Mouse (Mus musculus) retina, adult 2 months (tissue): ENCODE measurements around the gene Sft2d1.

Source experiments
- DNase-seq: peaks from one replicate; pipeline ENCODE4 v3.0.0-alpha.2; 2012; ENCODE audit warnings: low read depth, low spot score

Gene Sft2d1

DNA sequence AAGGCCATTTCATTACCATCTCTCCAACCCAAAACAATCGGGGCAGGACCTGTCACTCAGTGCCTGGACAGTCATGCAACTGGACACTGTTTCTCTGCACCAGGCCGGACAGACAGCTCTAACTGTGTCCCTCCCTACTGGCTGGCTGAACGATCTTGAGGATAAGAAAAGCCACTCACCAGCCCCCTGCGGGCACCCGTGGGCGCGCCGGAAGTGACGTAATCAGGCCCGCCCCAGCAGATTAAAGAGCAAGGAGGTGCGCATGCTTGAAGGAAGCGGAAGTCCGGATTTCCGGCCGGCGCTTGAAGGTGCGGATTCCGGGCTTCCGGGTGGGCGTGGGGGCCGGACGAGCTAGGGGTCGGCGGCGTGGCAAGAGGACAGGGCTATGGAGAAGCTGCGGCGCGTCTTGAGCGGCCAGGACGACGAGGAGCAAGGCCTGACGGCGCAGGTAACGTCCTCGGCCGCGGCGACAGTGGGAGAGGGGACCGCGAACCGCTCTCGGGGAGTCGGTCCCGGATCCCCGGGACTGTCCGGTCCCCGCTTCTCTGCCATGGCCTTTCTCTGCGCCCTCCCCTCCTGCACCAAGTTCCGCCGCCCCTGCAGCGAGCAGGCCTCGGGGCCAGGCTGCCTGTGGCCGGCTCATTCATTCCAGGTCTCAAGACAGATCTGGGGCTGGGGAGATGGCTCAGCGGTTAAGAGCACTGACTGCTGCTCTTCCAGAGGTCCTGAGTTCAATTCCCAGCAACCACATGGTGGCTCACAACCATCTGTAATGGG, at the start of gene Sft2d1:
Gene Sft2d1 (plus strand): TSS at position 265 of the 777 bp plus-strand sequence.
- peak; percentile 92 for DNase-seq

- DNase-seq = peak; percentile 56
Measured at GRCm38 (mm10) chr17:8264638-8265037, 46.3 kb upstream of the Sft2d1 start.

GRCm38 (mm10) chr17:8272054-8272749, 38.7 kb upstream of the Sft2d1 start:
- DNase-seq = no peak

DNA sequence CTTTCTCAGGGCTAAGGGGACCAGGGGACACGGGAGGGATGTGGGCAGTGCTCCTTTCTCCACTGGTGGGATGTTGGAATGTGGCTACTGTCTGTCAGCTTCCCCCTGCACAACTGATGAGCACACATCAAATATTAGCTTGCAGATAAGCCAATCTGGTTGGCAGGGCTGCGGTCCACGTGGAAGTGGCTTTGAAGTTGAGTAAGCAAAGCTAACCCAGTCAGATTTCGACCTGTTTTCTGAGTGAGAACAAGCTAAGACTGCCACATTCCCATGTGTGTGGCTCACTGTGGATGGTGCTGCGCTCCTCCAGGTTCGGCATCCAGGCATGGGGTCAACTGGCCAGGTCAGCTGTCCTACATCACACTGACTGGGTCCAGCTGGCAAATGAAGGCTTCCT, 38.0 kb upstream of the Sft2d1 start:
- DNase-seq = no peak

- no peak for DNase-seq
Measured at GRCm38 (mm10) chr17:8276071-8276470, 34.8 kb upstream of the Sft2d1 start.

- DNase-seq = no peak
Measured at GRCm38 (mm10) chr17:8276680-8277079, 34.2 kb upstream of the Sft2d1 start.

- DNase-seq = no peak
Measured at GRCm38 (mm10) chr17:8277266-8277665, 33.6 kb upstream of the Sft2d1 start.

GRCm38 (mm10) chr17:8278356-8278755, 32.5 kb upstream of the Sft2d1 start:
- DNase-seq = no peak

DNA sequence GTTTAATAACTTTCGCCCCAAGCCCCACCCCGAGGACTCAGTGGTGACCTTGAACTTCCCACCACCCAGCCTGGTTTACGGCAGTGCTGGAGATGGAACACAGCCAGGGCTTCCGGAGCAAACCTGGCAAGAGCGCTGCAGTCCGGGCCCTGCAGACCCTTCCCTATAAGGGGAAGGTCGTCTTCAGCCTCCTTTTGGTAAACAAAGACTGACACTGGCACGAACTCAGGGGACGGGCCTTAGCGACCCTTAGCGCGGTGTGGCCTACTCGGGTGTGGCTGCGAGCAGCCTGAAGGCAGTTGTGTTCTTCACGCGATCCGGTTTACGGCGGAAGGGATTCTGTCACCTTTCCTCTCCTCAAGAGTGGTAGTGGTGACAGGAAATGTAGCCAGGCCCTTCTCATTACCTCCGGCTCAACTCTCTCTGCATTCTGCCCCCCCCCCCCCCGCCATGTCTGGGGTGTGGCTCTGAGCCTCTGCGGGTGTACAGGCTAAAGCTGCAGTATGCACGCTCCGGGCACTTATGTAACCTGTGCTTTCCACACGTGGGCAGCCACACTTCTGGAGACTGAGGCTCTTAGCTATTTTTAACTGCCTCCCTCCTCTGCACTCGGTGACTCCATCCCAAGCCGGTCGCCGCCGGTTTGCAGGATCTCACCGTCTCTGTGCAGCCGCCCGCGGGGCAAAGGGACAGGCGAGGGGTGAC, 27.9 kb upstream of the Sft2d1 start, which contains the start of gene Mpc1:
Gene Mpc1 (plus strand): TSS at position 84 of the 705 bp plus-strand sequence.
- peak; percentile 64 for DNase-seq

GRCm38 (mm10) chr17:8283526-8284253, 27.2 kb upstream of the Sft2d1 start:
- DNase-seq = peak; percentile 88

GRCm38 (mm10) chr17:8284254-8284661, 26.6 kb upstream of the Sft2d1 start:
- no peak for DNase-seq

DNA sequence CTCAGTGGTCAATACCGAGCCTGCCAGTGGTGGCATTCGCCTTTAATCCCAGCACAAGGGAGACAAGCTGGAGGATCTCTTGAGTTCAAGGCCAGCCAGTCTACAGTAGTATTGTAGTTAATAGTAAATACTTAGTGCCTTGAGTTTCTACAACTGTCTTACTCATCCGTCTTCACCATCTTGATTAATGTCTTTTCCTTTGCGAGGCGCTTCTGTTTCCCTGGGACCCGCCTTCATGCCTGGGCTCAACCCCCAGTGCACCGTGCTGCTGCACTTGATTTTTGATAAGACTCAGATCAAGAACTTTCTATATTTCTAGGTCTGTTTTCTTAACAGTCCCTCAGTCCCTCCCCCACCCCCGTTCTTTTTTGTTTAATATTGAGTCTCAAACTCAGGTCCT, 25.8 kb upstream of the Sft2d1 start:
- no peak for DNase-seq

- no peak for DNase-seq
Measured at GRCm38 (mm10) chr17:8286987-8287386, 23.9 kb upstream of the Sft2d1 start.

DNA sequence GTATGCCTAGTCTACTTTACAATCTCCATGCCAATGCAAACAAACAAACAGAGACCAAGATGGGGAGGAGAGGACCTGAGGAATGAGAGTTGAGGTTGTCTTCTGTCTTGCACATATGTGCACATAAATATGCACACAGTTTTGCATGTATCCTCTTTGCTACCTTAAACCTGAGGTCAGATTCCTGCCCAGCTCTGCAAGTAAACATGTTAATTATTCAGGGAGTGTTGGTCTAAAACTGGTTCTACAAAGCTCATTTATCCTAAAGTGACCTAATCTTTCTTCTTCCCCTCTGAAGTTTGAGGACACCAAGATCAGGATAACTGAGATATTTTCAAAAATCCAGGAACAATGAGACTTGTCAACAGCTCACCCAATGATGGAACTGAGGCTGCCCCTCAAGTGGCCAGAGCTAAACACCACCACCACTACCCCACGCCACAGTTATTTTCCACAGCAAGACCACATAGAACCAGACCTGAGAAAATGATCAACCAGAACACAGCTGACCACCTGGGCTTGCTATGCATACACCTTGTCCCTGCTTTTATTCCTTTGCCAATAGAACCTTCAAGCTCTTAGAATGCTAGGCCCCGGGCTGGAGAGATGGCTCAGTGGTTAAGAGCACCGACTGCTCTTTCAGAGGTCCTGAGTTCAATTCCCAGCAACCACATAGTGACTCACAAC, 20.8 kb upstream of the Sft2d1 start:
- no peak for DNase-seq

- no peak for DNase-seq
Measured at GRCm38 (mm10) chr17:8290736-8291135, 20.2 kb upstream of the Sft2d1 start.

GRCm38 (mm10) chr17:8295825-8296224, 15.1 kb upstream of the Sft2d1 start:
- no peak for DNase-seq

DNA sequence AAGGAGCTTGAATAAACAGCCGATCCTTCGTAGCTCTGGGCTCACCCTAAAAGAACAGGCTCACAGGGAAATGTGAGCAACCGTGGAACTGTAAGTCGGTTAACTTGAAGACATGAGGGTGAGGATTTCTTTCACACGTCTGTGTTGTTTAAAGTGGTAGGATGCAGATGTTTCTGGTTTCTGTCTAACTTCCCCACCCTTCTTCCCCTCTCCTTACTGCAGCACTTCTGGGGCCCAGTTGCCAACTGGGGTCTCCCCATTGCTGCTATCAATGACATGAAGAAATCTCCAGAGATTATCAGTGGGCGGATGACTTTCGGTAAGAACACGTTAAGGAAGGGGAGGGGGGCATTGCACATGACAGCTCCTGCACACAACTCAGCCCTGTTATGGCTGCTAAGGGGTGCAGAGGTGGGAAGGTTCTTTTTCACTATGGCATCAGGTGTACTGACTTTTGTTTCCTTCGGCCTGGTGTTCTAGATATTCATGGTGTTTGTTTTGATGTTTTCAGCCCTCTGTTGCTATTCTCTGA, 14.5 kb upstream of the Sft2d1 start:
- DNase-seq = no peak

DNA sequence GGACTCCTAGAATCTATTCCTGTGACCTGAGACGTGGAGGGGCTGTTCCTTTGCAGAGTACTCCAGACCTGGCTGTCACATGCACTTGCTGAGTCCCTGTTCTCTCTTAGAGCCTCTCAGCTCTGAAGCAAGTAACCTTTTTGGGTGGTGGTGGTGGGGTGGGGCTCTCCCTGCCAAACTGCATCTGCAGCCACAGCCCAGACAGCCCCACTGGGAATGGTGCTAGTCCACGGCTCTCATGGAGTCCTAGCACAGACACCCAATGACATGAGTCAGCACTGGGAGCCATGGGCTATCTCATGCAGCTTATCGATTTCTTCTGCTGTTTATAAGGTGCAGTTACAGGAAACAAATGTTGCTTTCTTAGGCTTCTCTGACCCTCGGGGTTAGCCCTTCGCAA, 13.2 kb upstream of the Sft2d1 start:
- no peak for DNase-seq

- DNase-seq = no peak
Measured at GRCm38 (mm10) chr17:8298281-8298680, 12.6 kb upstream of the Sft2d1 start.

DNA sequence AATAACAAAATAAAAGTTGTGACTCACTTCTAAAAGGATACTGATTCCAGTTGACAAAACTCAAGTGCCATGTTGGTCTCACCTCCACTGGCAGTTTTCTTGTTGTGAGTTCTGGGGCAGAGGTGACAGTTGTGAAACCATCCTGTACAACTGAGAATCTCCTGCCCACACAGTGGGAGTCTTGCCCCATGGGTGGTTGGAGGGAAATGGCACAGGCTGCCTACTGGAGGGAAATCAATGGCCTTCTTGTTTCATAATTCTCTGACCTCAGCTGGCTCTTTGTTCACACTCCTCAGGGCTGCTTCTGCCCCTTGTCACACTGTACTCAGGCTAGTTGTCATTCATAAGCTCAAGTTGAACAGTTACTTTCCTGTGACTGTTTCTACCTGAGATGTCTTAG, 11.4 kb upstream of the Sft2d1 start:
- DNase-seq = no peak

DNA sequence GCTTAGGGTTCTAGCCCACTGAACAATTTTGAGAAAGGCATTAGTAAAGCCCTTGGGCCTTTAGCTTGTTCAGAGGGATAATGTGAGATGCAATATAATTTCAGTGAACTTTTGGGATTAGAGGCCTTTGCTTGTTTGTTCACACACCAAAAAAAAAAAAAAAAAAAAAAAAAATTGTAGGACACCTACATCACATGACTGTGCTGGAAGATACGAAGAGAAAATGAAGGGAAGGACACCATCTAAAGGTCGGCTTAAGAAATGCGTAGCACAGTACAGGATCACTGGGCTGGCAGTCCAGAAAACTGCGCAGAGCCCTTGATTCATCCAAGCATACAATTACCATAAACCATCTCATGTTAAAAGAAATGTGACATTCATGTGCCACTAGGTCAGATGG, 9.4 kb upstream of the Sft2d1 start:
- no peak for DNase-seq
